Mouse (Mus musculus): Measurements from ENCODE around the gene Gjd3.

- TF ChIP-seq POLR2A (IDR thresholded peaks at IDR 0.05; ENCODE audit: low read depth, low read length) (no peak), CTCF (conservative IDR thresholded peaks at IDR 0.05; ENCODE audit: insufficient read depth, insufficient read length, low read depth, low read length) (no peak)
Measured at GRCm38 (mm10) chr11:98972801-98973360, 9.9 kb downstream of the Gjd3 start.
